ENCODE assay signal across 23 mouse cellular contexts in the genomic region with DNA sequence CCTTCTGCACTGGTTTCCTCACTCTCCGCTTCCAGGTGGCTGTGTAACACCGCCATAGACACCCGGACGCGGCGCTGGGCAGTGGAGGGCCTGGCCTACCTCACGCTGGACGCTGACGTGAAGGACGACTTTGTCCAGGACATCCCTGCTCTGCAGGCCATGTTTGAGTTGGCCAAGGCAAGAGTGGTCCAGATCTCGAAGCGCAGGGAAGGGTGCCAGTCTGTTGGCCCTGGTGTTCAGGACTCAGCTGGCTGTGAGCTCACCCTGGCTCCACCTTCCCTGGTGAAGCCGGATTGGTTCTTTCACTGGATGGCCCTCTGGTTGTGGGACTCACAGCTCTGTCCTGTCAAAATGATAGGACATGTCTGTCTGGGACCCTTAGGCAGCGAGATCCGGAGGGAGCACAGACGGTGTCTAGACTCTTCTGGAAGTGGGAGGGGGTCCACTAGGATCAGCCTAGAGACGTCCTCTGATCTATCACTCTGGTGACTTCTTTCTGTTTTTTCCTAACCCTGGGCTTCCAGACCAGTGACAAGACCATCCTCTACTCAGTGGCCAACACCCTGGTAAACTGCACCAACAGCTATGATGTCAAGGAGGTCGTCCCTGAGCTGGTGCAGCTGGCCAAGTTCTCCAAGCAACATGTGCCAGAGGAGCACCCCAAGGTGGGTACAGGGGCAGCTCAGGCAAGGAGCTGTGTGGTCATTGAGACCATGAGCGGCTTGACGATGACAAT. TPM values are rescaled to one million over a fixed set of nuclear protein-coding genes. Genes with fewer than 3 reads are reported as not detected.
DNase-seq lines count a peak whose midpoint lies in the region; ATAC-seq and TF ChIP-seq lines count a peak whose summit lies in the region.
"Had no signal": no experiment of that assay in that cellular context is flagged by ENCODE, and none has a peak within 500 bp of the region (broad histone marks: within the 10 kb centered on the region; RNA-seq: fewer than 3 reads in every experiment).

No protein-coding gene starts in this region.

- peaks cover 18% of the 10 kb centered on the region for H3K27me3 ChIP-seq in heart, embryonic 11.5 days (ENCODE audit: control insufficient read depth, insufficient read depth, low read length)
- peaks cover 41% of the 10 kb centered on the region for H3K27me3 ChIP-seq in lung, embryonic 14.5 days (ENCODE audit: insufficient read depth, low read length)

- peaks cover 12% of the 10 kb centered on the region for H3K36me3 ChIP-seq in heart, embryonic 11.5 days (ENCODE audit: control insufficient read depth, insufficient read depth, low read length)
- H3K36me3 ChIP-seq in lung, embryonic 14.5 days (ENCODE audit: insufficient read depth): no peaks in the 10 kb centered on the region
- H3K36me3 ChIP-seq: embryonic facial prominence, embryonic 12.5 days; forebrain, embryonic 10.5 days; hindbrain, embryonic 12.5 days; liver, embryonic 13.5 days; neural tube, embryonic 13.5 days had no signal

- no peak for DNase-seq in heart, postnatal 4 days
- DNase-seq in lung, embryonic 14.5 days: no peak
- DNase-seq in lung, adult 18-20 months: no peak
- DNase-seq in testis, postnatal 14 days (ENCODE audit: low spot score): no peak
- DNase-seq in urinary bladder, postnatal 36 days (ENCODE audit: low spot score in 2 of 2): no peak
- DNase-seq: cerebellum, adult 9-11 months; gastrocnemius, postnatal 14 days; layer of hippocampus, postnatal 36 days; liver, embryonic 13.5 days; thymus, adult 2 months had no signal

- no peak for TF ChIP-seq CTCF in lung, embryonic 14.5 days (IDR thresholded peaks at IDR 0.05; ENCODE audit: low read depth)

- ATAC-seq in heart, embryonic 11.5 days (replicated peaks; ENCODE audit: insufficient number of reproducible peaks, low FRiP score, low TSS enrichment): peak; percentile 37; the same call in 1 of the 2 replicates
- peak; percentile 14; the same call in 1 of the 2 replicates for ATAC-seq in lung, embryonic 14.5 days (ENCODE audit: insufficient read depth)
- ATAC-seq in erythroblast, adult 5-6 weeks (replicated peaks; ENCODE audit: low FRiP score, poor library complexity, severe bottlenecking): 0 out of 2 replicates have a peak, but pooled peaks have one; percentile 43
- ATAC-seq: lung, postnatal 0 days had no signal

- 42% methylated on average over 20 of the region's 20 CpGs for WGBS in heart, embryonic 11.5 days (ENCODE audit: insufficient replicate concordance)
- 29% methylated on average over 20 of the region's 20 CpGs for WGBS in lung, embryonic 14.5 days

- H3K4me2 ChIP-seq in heart, embryonic 11.5 days: no peak overlapping the region
- no peak overlapping the region for H3K4me2 ChIP-seq in lung, embryonic 14.5 days
- H3K4me2 ChIP-seq: embryonic facial prominence, embryonic 12.5 days; liver, embryonic 13.5 days had no signal

- no peak overlapping the region for H3K4me3 ChIP-seq in heart, embryonic 11.5 days (ENCODE audit: low read depth, low read length)
- no peak overlapping the region for H3K4me3 ChIP-seq in lung, embryonic 14.5 days (ENCODE audit: low read depth, low read length)
- H3K4me3 ChIP-seq: liver, embryonic 13.5 days; megakaryocyte, embryonic 14.5 days had no signal

- H3K9me3 ChIP-seq in heart, embryonic 11.5 days (replicated peaks; ENCODE audit: control insufficient read depth, low read length): no peaks in the 10 kb centered on the region
- H3K9me3 ChIP-seq in lung, embryonic 14.5 days (ENCODE audit: low read depth, low read length): no peaks in the 10 kb centered on the region
- H3K9me3 ChIP-seq: embryonic facial prominence, embryonic 12.5 days; forebrain, embryonic 10.5 days; heart, embryonic 13.5 days; hindbrain, embryonic 12.5 days; liver, embryonic 13.5 days; neural tube, embryonic 13.5 days had no signal

- H3K9ac ChIP-seq in heart, embryonic 11.5 days (ENCODE audit: low read depth, low read length): no peak overlapping the region
- no peak overlapping the region for H3K9ac ChIP-seq in lung, embryonic 14.5 days
- H3K9ac ChIP-seq: embryonic facial prominence, embryonic 12.5 days; hindbrain, embryonic 12.5 days; liver, embryonic 13.5 days; neural tube, embryonic 13.5 days had no signal

- H3K27ac ChIP-seq in heart, embryonic 11.5 days (ENCODE audit: low read depth, low read length): no peak overlapping the region
- no peak overlapping the region for H3K27ac ChIP-seq in lung, embryonic 14.5 days (ENCODE audit: low read depth)
- H3K27ac ChIP-seq: embryonic facial prominence, embryonic 12.5 days; forebrain, embryonic 10.5 days; heart, embryonic 13.5 days; hindbrain, embryonic 12.5 days; kidney, postnatal 0 days; liver, embryonic 13.5 days; neural tube, embryonic 13.5 days had no signal

- H3K4me1 ChIP-seq in heart, embryonic 11.5 days (ENCODE audit: control insufficient read depth, insufficient read depth, low read length): peaks cover 14% of the 10 kb centered on the region
- 0 out of 2 replicates have a peak, but pooled peaks cover 4% of the 10 kb centered on the region for H3K4me1 ChIP-seq in lung, embryonic 14.5 days (ENCODE audit: insufficient read depth)
- H3K4me1 ChIP-seq: embryonic facial prominence, embryonic 12.5 days; liver, embryonic 13.5 days had no signal

RNA-seq across cellular contexts. Expression of gene Unc45b, which starts 18.7 kb away (rescaled TPM):
- 174 and 220 TPM in 2 replicates for polyA plus RNA-seq in heart, embryonic 11.5 days (2014; fragmentation: Nextera tagmentation; extraction: Ambion mirVana)
- 100 to 1,000 TPM; 177 to 187 TPM for total RNA-seq in heart, postnatal 4 days (2021)
- 5.6 and 7.8 TPM in 2 replicates for polyA plus RNA-seq in lung, embryonic 14.5 days (2014; fragmentation: Nextera tagmentation; extraction: Ambion mirVana)
- not detected in 2 replicates for total RNA-seq in erythroblast, adult 5-6 weeks (2015; ENCODE audit: low replicate concordance)
- not detected in 2 replicates for total RNA-seq in erythroblast, adult 5-6 weeks (2017; ENCODE audit: low replicate concordance)

RNA-seq across cellular contexts. Expression of gene Nle1, which starts 20.9 kb away (rescaled TPM):
- 16.7 and 22.9 TPM in 2 replicates for polyA plus RNA-seq in heart, embryonic 11.5 days (2014; fragmentation: Nextera tagmentation; extraction: Ambion mirVana)
- total RNA-seq in heart, postnatal 4 days (2021): 10 to 100 TPM; 17.4 to 20.1 TPM
- polyA plus RNA-seq in lung, embryonic 14.5 days (2014; fragmentation: Nextera tagmentation; extraction: Ambion mirVana): 33.0 and 37.4 TPM in 2 replicates
- total RNA-seq in erythroblast, adult 5-6 weeks (2015; ENCODE audit: low replicate concordance): 3.3 and 5.8 TPM in 2 replicates
- 1.5 and 6.5 TPM in 2 replicates for total RNA-seq in erythroblast, adult 5-6 weeks (2017; ENCODE audit: low replicate concordance)

RNA-seq across cellular contexts. Expression of gene Slfn5, which starts 22.1 kb away (rescaled TPM):
- polyA plus RNA-seq in heart, embryonic 11.5 days (2014; fragmentation: Nextera tagmentation; extraction: Ambion mirVana): 0.68 and 1.4 TPM in 2 replicates
- 10 to 100 TPM; 33.8 to 38.0 TPM for total RNA-seq in heart, postnatal 4 days (2021)
- 1.5 and 1.6 TPM in 2 replicates for polyA plus RNA-seq in lung, embryonic 14.5 days (2014; fragmentation: Nextera tagmentation; extraction: Ambion mirVana)
- total RNA-seq in erythroblast, adult 5-6 weeks (2015; ENCODE audit: low replicate concordance): 6.9 TPM in 2 replicates
- 10.6 and 11.0 TPM in 2 replicates for total RNA-seq in erythroblast, adult 5-6 weeks (2017; ENCODE audit: low replicate concordance)

RNA-seq across cellular contexts. Expression of gene Fndc8, which starts 37.1 kb away (rescaled TPM):
- polyA plus RNA-seq in heart, embryonic 11.5 days (2014; fragmentation: Nextera tagmentation; extraction: Ambion mirVana): 0.10 TPM in 1 of 2 replicates, not detected in the other
- under 1 TPM; 0.12 to 0.16 TPM for total RNA-seq in heart, postnatal 4 days (2021)
- not detected in 2 replicates for polyA plus RNA-seq in lung, embryonic 14.5 days (2014; fragmentation: Nextera tagmentation; extraction: Ambion mirVana)
- not detected in 2 replicates for total RNA-seq in erythroblast, adult 5-6 weeks (2015; ENCODE audit: low replicate concordance)
- total RNA-seq in erythroblast, adult 5-6 weeks (2017; ENCODE audit: low replicate concordance): not detected in 2 replicates
- total RNA-seq: gastrocnemius, postnatal 14 days; layer of hippocampus, adult 18-20 months; layer of hippocampus, postnatal 36 days; left cerebral cortex, postnatal 36 days had no signal
- polyA plus RNA-seq: frontal cortex, adult 2 months had no signal

RNA-seq across cellular contexts. Expression of gene Rad51d, which starts 38.7 kb away (rescaled TPM):
- 15.3 and 16.4 TPM in 2 replicates for polyA plus RNA-seq in heart, embryonic 11.5 days (2014; fragmentation: Nextera tagmentation; extraction: Ambion mirVana)
- 10 to 100 TPM; 10.2 to 11.0 TPM for total RNA-seq in heart, postnatal 4 days (2021)
- 13.5 and 14.5 TPM in 2 replicates for polyA plus RNA-seq in lung, embryonic 14.5 days (2014; fragmentation: Nextera tagmentation; extraction: Ambion mirVana)
- total RNA-seq in erythroblast, adult 5-6 weeks (2015; ENCODE audit: low replicate concordance): 1.5 and 10.0 TPM in 2 replicates
- 2.5 and 2.6 TPM in 2 replicates for total RNA-seq in erythroblast, adult 5-6 weeks (2017; ENCODE audit: low replicate concordance)

Comparison
In these comparisons a context has a peak if more than half of its experiments do, and no peak if none do; other contexts are left out.
1. RNA of gene Unc45b, which starts 18.7 kb away (total RNA-seq): 177 to 187 TPM in heart, postnatal 4 days; not detected in erythroblast, adult 5-6 weeks; every median in the first group is over 100 times any median in the second.
2. Peak in every context shown above with its lines, with median percentiles within 50 percentile points of each other: ATAC-seq.